ENCODE assay signal across 20 mouse cellular contexts in genomic region chr16:32613269-32613834, GRCm38 (mm10). TPM values are rescaled to one million over a fixed set of nuclear protein-coding genes. Genes with fewer than 3 reads are reported as not detected.
DNase-seq lines count a peak whose midpoint lies in the region; ATAC-seq and TF ChIP-seq lines count a peak whose summit lies in the region.
"Had no signal": no experiment of that assay in that cellular context is flagged by ENCODE, and none has a peak within 500 bp of the region (broad histone marks: within the 10 kb centered on the region; RNA-seq: fewer than 3 reads in every experiment).

No protein-coding gene starts in this region.

- in situ Hi-C loops in ES-E14 (cut with MboI; ENCODE audit: low sequenced_read_pairs in 2 of 2, unreplicated experiment in 2 of 2), result loop anchor here in 1 of 2 experiments (5.0 kb wide), 1 partner anchor 101 kb away; no protein-coding TSS in a partner anchor

- H3K9ac ChIP-seq in heart, embryonic 13.5 days, result no peak overlapping the region
- H3K9ac ChIP-seq in ES-E14 (ENCODE audit: insufficient read depth, low read depth, low read length, poor library complexity, severe bottlenecking), result no peak overlapping the region
- H3K9ac ChIP-seq in liver, embryonic 15.5 days, result peak overlapping the region; percentile 67
- H3K9ac ChIP-seq: embryonic facial prominence, embryonic 12.5 days; hindbrain, embryonic 12.5 days had no signal

- ATAC-seq in heart, embryonic 13.5 days (ENCODE audit: extremely low read depth, insufficient number of reproducible peaks, low FRiP score, low TSS enrichment), result no peak
- ATAC-seq in liver, embryonic 15.5 days (ENCODE audit: insufficient read depth), result no peak
- ATAC-seq in activated CD4-positive, CD25-positive, alpha-beta regulatory T cell, adult 4 months, result no peak
- ATAC-seq: intestine, embryonic 16.5 days had no signal

- H3K4me1 ChIP-seq in heart, embryonic 13.5 days, result peaks cover 26% of the 10 kb centered on the region
- H3K4me1 ChIP-seq in ES-E14 (ENCODE audit: control insufficient read depth in 2 of 2, insufficient read depth in 2 of 2, low read length in 2 of 2, poor library complexity in 1 of 2), result peaks cover 2 to 4% of the 10 kb centered on the region in 2 experiments; a peak in 2 of 4 replicates
- H3K4me1 ChIP-seq in liver, embryonic 15.5 days (replicated peaks), result peaks cover 30% of the 10 kb centered on the region

- peak overlapping the region; percentile 87; the same call in 1 of the 2 replicates for H3K4me2 ChIP-seq in heart, embryonic 13.5 days
- H3K4me2 ChIP-seq in liver, embryonic 15.5 days, result peak overlapping the region; percentile 79
- H3K4me2 ChIP-seq: embryonic facial prominence, embryonic 12.5 days; hindbrain, embryonic 12.5 days had no signal

- no peak overlapping the region for H3K27ac ChIP-seq in heart, embryonic 13.5 days (replicated peaks)
- H3K27ac ChIP-seq in ES-E14 (ENCODE audit: insufficient read depth, low read depth, low read length, poor library complexity, severe bottlenecking), result no peak overlapping the region
- peak overlapping the region; percentile 94 for H3K27ac ChIP-seq in liver, embryonic 15.5 days (replicated peaks)
- H3K27ac ChIP-seq: embryonic facial prominence, embryonic 12.5 days; hindbrain, embryonic 12.5 days; limb, embryonic 10.5 days had no signal

- H3K27me3 ChIP-seq in heart, embryonic 13.5 days (replicated peaks), result no peaks in the 10 kb centered on the region
- H3K27me3 ChIP-seq in liver, embryonic 15.5 days, result no peaks in the 10 kb centered on the region
- H3K27me3 ChIP-seq: embryonic facial prominence, embryonic 12.5 days; hindbrain, embryonic 12.5 days had no signal

- peak overlapping the region; percentile 16; the same call in 1 of the 2 replicates for H3K4me3 ChIP-seq in heart, embryonic 13.5 days
- no peak overlapping the region for H3K4me3 ChIP-seq in ES-E14 (ENCODE audit: insufficient read depth in 1 of 2, low read depth in 1 of 2, low read length in 2 of 2, poor library complexity in 1 of 2, severe bottlenecking in 1 of 2)
- H3K4me3 ChIP-seq in liver, embryonic 15.5 days (replicated peaks), result peak overlapping the region; percentile 74
- H3K4me3 ChIP-seq: embryonic facial prominence, embryonic 12.5 days; hindbrain, embryonic 12.5 days; limb, embryonic 10.5 days; myocyte had no signal

- 80% methylated on average over 3 of the region's 3 CpGs for WGBS in heart, embryonic 13.5 days
- WGBS in liver, embryonic 15.5 days (ENCODE audit: insufficient replicate concordance), result 56% methylated on average over 3 of the region's 3 CpGs

- DNase-seq in heart, postnatal 4 days, result no peak
- DNase-seq in 416B (ENCODE audit: low read depth) (peak; percentile 42), ES-E14 (ENCODE audit: low read depth, low spot score) (no peak)
- DNase-seq in embryo, embryonic 10 days (ENCODE audit: low spot score), result no peak
- DNase-seq: adrenal gland, postnatal 14 days; cerebellum, adult 9-11 months; heart, adult 18-20 months; lung, adult 18-20 months; lung, postnatal 14 days; midbrain, embryonic 14.5 days; thymus, adult 18-20 months; thymus, postnatal 4 days had no signal

- H3K9me3 ChIP-seq in heart, embryonic 13.5 days, result no peaks in the 10 kb centered on the region
- no peaks in the 10 kb centered on the region for H3K9me3 ChIP-seq in ES-E14 (ENCODE audit: control insufficient read depth, insufficient read depth, low read depth, low read length)
- no peaks in the 10 kb centered on the region for H3K9me3 ChIP-seq in liver, embryonic 15.5 days (replicated peaks)
- H3K9me3 ChIP-seq: embryonic facial prominence, embryonic 12.5 days; hindbrain, embryonic 12.5 days; limb, embryonic 10.5 days had no signal

- peaks cover 51% of the 10 kb centered on the region for H3K36me3 ChIP-seq in heart, embryonic 13.5 days
- H3K36me3 ChIP-seq in ES-E14 (ENCODE audit: control insufficient read depth, insufficient read depth, low read length, poor library complexity, severe bottlenecking), result peaks cover 11% of the 10 kb centered on the region
- H3K36me3 ChIP-seq in liver, embryonic 15.5 days (replicated peaks), result peaks cover 62% of the 10 kb centered on the region

TF ChIP-seq in ES-E14, 5 proteins besides CTCF, POLR2A, EP300 and RAD21:
- TF ChIP-seq ZNF384 (IDR thresholded peaks at IDR 0.05; ENCODE audit: low read depth, low read length), result peak; percentile 51; the same call in 1 of the 2 replicates
- no peak for TF ChIP-seq CHD2 (IDR thresholded peaks at IDR 0.05; ENCODE audit: low read depth, low read length)

RNA-seq across cellular contexts. Expression of gene Tfrc, which starts 4.6 kb away (rescaled TPM):
- 32.7 and 34.7 TPM in 2 replicates for polyA plus RNA-seq in heart, embryonic 13.5 days (2015; fragmentation: Nextera tagmentation; extraction: Ambion mirVana)
- 100 to 1,000 TPM; 139 to 148 TPM for total RNA-seq in heart, postnatal 4 days (2021)
- total RNA-seq in ES-E14 (2012; rRNA removed), result 334 and 403 TPM in 2 replicates
- 285 and 299 TPM in 2 replicates for polyA plus RNA-seq in liver, embryonic 15.5 days (2015; fragmentation: Nextera tagmentation; extraction: Ambion mirVana)
- polyA plus RNA-seq in activated CD4-positive, CD25-positive, alpha-beta regulatory T cell, adult 4 months (2017; shearing (Covaris generic)), result 10 to 100 TPM; 19.2 to 22.1 TPM

RNA-seq across cellular contexts. Expression of gene Tnk2, which starts 30.3 kb away (rescaled TPM):
- polyA plus RNA-seq in heart, embryonic 13.5 days (2015; fragmentation: Nextera tagmentation; extraction: Ambion mirVana), result 7.1 and 8.7 TPM in 2 replicates
- total RNA-seq in heart, postnatal 4 days (2021), result 10 to 100 TPM; 38.4 to 49.9 TPM
- 47.1 and 63.7 TPM in 2 replicates for total RNA-seq in ES-E14 (2012; rRNA removed)
- 4.5 and 4.7 TPM in 2 replicates for polyA plus RNA-seq in liver, embryonic 15.5 days (2015; fragmentation: Nextera tagmentation; extraction: Ambion mirVana)
- polyA plus RNA-seq in activated CD4-positive, CD25-positive, alpha-beta regulatory T cell, adult 4 months (2017; shearing (Covaris generic)), result 10 to 100 TPM in 1 of 2 experiments, 1 to 10 TPM in 1; 5.6 to 10.3 TPM

Comparison
In these comparisons a context has a peak if more than half of its experiments do, and no peak if none do; other contexts are left out.
1. H3K4me3 ChIP-seq: peak in heart, embryonic 13.5 days (single experiment) and liver, embryonic 15.5 days (single experiment); none in ES-E14 (0 of 2).